ENCODE assay signal across 13 mouse cellular contexts in the genomic region with DNA sequence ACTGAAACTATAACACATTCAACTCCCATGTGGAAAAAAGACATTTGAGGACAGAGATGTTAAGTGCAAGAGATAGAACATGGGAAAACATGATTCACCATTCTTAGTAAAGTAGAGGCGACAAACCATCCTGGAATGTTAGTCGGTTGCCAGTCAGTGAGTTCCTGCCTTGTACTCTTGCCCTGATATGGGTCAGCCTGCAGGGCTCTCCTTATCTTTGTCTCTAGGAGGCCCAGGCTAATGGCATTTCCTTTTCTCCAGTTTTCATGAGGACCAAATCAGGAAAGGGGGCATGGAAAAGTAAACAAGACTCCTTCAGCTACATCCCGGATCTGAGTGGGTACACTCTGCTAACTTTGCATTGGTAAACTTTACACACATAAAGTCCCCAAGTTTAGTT.
DNase-seq lines count a peak whose midpoint lies in the region; ATAC-seq and TF ChIP-seq lines count a peak whose summit lies in the region.
"Had no signal": no experiment of that assay in that cellular context is flagged by ENCODE, and none has a peak within 500 bp of the region (broad histone marks: within the 10 kb centered on the region; RNA-seq: fewer than 3 reads in every experiment).

No protein-coding gene starts in this region.

- H3K36me3 ChIP-seq in lung, embryonic 15.5 days = no peaks in the 10 kb centered on the region
- H3K36me3 ChIP-seq in heart, embryonic 13.5 days = no peaks in the 10 kb centered on the region
- H3K36me3 ChIP-seq: hindbrain, embryonic 10.5 days; intestine, embryonic 15.5 days; limb, embryonic 13.5 days had no signal

- H3K27ac ChIP-seq in lung, embryonic 15.5 days = peak overlapping the region; percentile 37; the same call in 1 of the 2 replicates
- peak overlapping the region; percentile 79 for H3K27ac ChIP-seq in heart, embryonic 13.5 days (replicated peaks)
- no peak overlapping the region for H3K27ac ChIP-seq in cerebellum, adult 2 months (ENCODE audit: insufficient read depth, low read length)
- H3K27ac ChIP-seq: hindbrain, embryonic 10.5 days; intestine, embryonic 15.5 days; limb, embryonic 13.5 days had no signal

- H3K27me3 ChIP-seq in lung, embryonic 15.5 days = no peaks in the 10 kb centered on the region
- no peaks in the 10 kb centered on the region for H3K27me3 ChIP-seq in heart, embryonic 13.5 days (replicated peaks)
- H3K27me3 ChIP-seq in cerebellum, adult 2 months (ENCODE audit: control insufficient read depth, insufficient read depth, low read length) = no peaks in the 10 kb centered on the region
- H3K27me3 ChIP-seq: intestine, embryonic 15.5 days; limb, embryonic 13.5 days had no signal

- H3K9ac ChIP-seq in lung, embryonic 15.5 days = no peak overlapping the region
- H3K9ac ChIP-seq in heart, embryonic 13.5 days = no peak overlapping the region
- H3K9ac ChIP-seq: intestine, embryonic 15.5 days; limb, embryonic 13.5 days had no signal

- WGBS in lung, embryonic 15.5 days = 18% methylated on average over 3 of the region's 3 CpGs
- WGBS in heart, embryonic 13.5 days = 5% methylated on average over 3 of the region's 3 CpGs
- 91% methylated on average over 3 of the region's 3 CpGs for WGBS in cerebellum, adult 2 months

- intact Hi-C loops in heart, postnatal 36 days (cut with DNase I) = no loop called here

- peaks cover 13% of the 10 kb centered on the region for H3K4me1 ChIP-seq in lung, embryonic 15.5 days
- H3K4me1 ChIP-seq in heart, embryonic 13.5 days = peaks cover 38% of the 10 kb centered on the region
- no peaks in the 10 kb centered on the region for H3K4me1 ChIP-seq in cerebellum, adult 2 months (ENCODE audit: control insufficient read depth, insufficient read depth, low read length)
- H3K4me1 ChIP-seq: hindbrain, embryonic 10.5 days; intestine, embryonic 15.5 days; limb, embryonic 13.5 days had no signal

- peak; percentile 22 to 56 for DNase-seq in heart, adult 18-20 months
- no peak for DNase-seq in heart, postnatal 36 days
- no peak for DNase-seq in lung, postnatal 14 days
- peak; percentile 21 for DNase-seq in lung, postnatal 36 days
- no peak for DNase-seq in cerebellum, adult 2 months
- DNase-seq: adrenal gland, postnatal 10 days; thymus, postnatal 36 days had no signal

- no peak for TF ChIP-seq POLR2A in cerebellum, adult 2 months (IDR thresholded peaks at IDR 0.05; ENCODE audit: borderline replicate concordance, insufficient read depth, low read length)

- TF ChIP-seq CTCF in cerebellum, adult 2 months (IDR thresholded peaks at IDR 0.05; ENCODE audit: borderline replicate concordance, insufficient read depth, low read depth, low read length) = no peak

- no peak overlapping the region for H3K4me2 ChIP-seq in lung, embryonic 15.5 days
- H3K4me2 ChIP-seq in heart, embryonic 13.5 days = no peak overlapping the region
- H3K4me2 ChIP-seq: intestine, embryonic 15.5 days; limb, embryonic 13.5 days had no signal

- no peaks in the 10 kb centered on the region for H3K9me3 ChIP-seq in lung, embryonic 15.5 days
- no peaks in the 10 kb centered on the region for H3K9me3 ChIP-seq in heart, embryonic 13.5 days
- H3K9me3 ChIP-seq: hindbrain, embryonic 10.5 days; intestine, embryonic 15.5 days; limb, embryonic 13.5 days had no signal

- no peak overlapping the region for H3K4me3 ChIP-seq in lung, embryonic 15.5 days
- H3K4me3 ChIP-seq in heart, embryonic 13.5 days = no peak overlapping the region
- no peak overlapping the region for H3K4me3 ChIP-seq in cerebellum, adult 2 months (replicated peaks; ENCODE audit: insufficient read depth, low read depth, low read length)
- H3K4me3 ChIP-seq: hindbrain, embryonic 10.5 days; intestine, embryonic 15.5 days; limb, embryonic 13.5 days had no signal

- no peak for ATAC-seq in lung, embryonic 15.5 days (ENCODE audit: borderline replicate concordance, extremely low read depth, low FRiP score, low TSS enrichment)
- ATAC-seq in heart, embryonic 13.5 days (ENCODE audit: extremely low read depth, insufficient number of reproducible peaks, low FRiP score, low TSS enrichment) = no peak; the same call in 1 of the 2 replicates
- ATAC-seq: forebrain, embryonic 14.5 days; intestine, embryonic 15.5 days had no signal

Comparison
In these comparisons a context has a peak if more than half of its experiments do, and no peak if none do; other contexts are left out.
1. DNase-seq: peak in heart, adult 18-20 months (2 of 2) and lung, postnatal 36 days (single experiment); none in heart, postnatal 36 days (0 of 2), lung, postnatal 14 days (single experiment) and cerebellum, adult 2 months (0 of 2).